Mouse (Mus musculus) erythroblast, embryonic 14.5 days (primary cell): ENCODE results near the gene Fer.

Experiments used
- GATA1 ChIP-seq: IDR thresholded peaks from 2 replicates; pipeline ENCODE4 v1.6.1; 2012; ENCODE audit warnings: low read length, inconsistent platforms, mixed read lengths
- TAL1 ChIP-seq: IDR thresholded peaks from 3 replicates; pipeline ENCODE4 v1.6.1; 2012; ENCODE audit warnings: low read length, inconsistent platforms, mixed read lengths

- TF ChIP-seq TAL1 (no peak), GATA1 (no peak)
Observed at GRCm38 (mm10) chr17:63931556-63931955, 68.7 kb downstream of the Fer start.
